Mouse (Mus musculus): ENCODE measurements around the gene Ercc2. TPM values are rescaled to one million over a fixed set of nuclear protein-coding genes. Genes with fewer than 3 reads are reported as not detected.

Gene Ercc2
- total RNA-seq (2012; rRNA removed) (40.6 and 43.8 TPM in 2 replicates), total RNA-seq (2014; rRNA removed) (29.0 and 30.0 TPM in 2 replicates), polyA plus RNA-seq (2012; ENCODE audit: insufficient read length, low read depth) (31.7 and 33.5 TPM in 2 replicates)

DNA sequence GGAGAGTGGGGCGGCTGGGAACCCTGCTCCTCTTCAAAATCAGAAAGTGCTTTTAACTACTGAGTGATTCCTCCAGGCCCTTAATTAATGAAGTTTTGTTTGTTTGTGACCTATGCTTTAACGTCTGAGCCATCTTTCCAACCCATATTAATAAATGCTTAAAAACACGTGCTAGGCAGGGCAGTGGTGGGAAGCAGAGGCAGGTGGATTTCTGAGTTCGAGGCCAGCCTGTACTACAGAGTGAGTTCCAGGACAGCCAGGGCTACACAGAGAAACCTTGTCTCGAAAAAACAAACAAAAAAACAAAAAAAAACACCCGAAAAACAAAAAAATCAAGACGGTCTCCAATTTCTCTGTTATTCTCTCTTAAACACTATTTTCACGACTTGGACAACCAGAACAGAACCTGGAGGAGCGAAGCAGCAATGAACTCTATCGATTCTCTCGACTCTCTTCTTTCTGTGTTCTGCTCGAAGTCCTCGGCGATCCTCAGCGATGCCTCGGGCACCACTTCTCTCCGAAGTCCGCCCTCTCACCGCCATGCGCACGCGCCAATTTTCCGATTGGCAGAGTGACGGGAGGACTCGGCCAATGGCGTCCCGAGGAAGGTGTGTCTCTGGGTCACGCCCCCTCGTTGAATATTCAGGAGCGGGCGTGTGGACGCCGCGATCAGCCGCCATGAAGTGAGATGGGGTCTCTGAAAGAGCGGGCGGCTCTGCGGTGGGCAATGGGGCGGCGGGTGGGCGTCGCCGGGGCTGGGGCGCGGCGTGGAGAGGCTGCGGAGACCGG is at the start of gene Ercc2:
Ercc2 (plus strand) TSS at position 634 of the 789 bp plus-strand sequence.
- H3K36me3 ChIP-seq (replicated peaks in 1 of 2; ENCODE audit: control insufficient read depth in 1 of 2, insufficient read depth in 1 of 2, low read length in 1 of 2) = peaks cover 29 to 34% of the 10 kb centered on the region in 2 experiments

GRCm38 (mm10) chr7:19332709-19333352 is 49.0 kb upstream of the Ercc2 start:
- H3K9ac ChIP-seq (ENCODE audit: insufficient read depth, low read depth) = peak overlapping the region; percentile 33
- H3K4me1 ChIP-seq (ENCODE audit: control insufficient read depth in 1 of 2, insufficient read depth in 2 of 2) = peaks cover 17 to 36% of the 10 kb centered on the region in 2 experiments
- peaks cover 34% of the 10 kb centered on the region for H3K27me3 ChIP-seq (replicated peaks)
- no peaks in the 10 kb centered on the region for H3K79me2 ChIP-seq (replicated peaks; ENCODE audit: control insufficient read depth, extremely low read depth, insufficient read depth, poor library complexity, severe bottlenecking)
- H3K4me3 ChIP-seq (replicated peaks in 1 of 3; ENCODE audit: low read depth in 2 of 3, low read length in 2 of 3, poor library complexity in 1 of 3) = peak overlapping the region; percentile 58 to 69 (median 59)
- DNase-seq (ENCODE audit: extremely low read depth) = peak; percentile 70
- H3K27ac ChIP-seq (ENCODE audit: insufficient read depth, low read depth) = no peak overlapping the region
- in situ Hi-C loops (cut with MboI; ENCODE audit: low pct_ligation_motif_present, low pct_unique_long_range_greater_than_20kb, low sequenced_read_pairs) (no loop called here), dilution Hi-C loops (cut with MboI; ENCODE audit: extremely low pct_ligation_motif_present, extremely low pct_unique_long_range_greater_than_20kb, low sequenced_read_pairs) (no loop called here)
- peak overlapping the region; percentile 75 for H3K4me2 ChIP-seq (ENCODE audit: insufficient read depth, low read depth, poor library complexity, severe bottlenecking)
- H3K9me3 ChIP-seq (replicated peaks; ENCODE audit: low read length) = peaks cover 12% of the 10 kb centered on the region
- peaks cover 0 to 3% of the 10 kb centered on the region in 2 experiments for H3K36me3 ChIP-seq (replicated peaks in 1 of 2; ENCODE audit: control insufficient read depth in 1 of 2, insufficient read depth in 1 of 2, low read length in 1 of 2)
- TF ChIP-seq ZC3H11A (IDR thresholded peaks at IDR 0.05; ENCODE audit: low read depth, low read length) (no peak), ETS1 (conservative IDR thresholded peaks at IDR 0.05; ENCODE audit: low read depth, low read length) (peak; percentile 84), MAFK (IDR thresholded peaks at IDR 0.05; ENCODE audit: insufficient replicate concordance, low read length) (0 out of 2 replicates have a peak, but pooled peaks have one; percentile 34), MEF2A (IDR thresholded peaks at IDR 0.05; ENCODE audit: borderline replicate concordance, low read depth, low read length) (peak; percentile 100), ZKSCAN1 (IDR thresholded peaks at IDR 0.05; ENCODE audit: borderline replicate concordance, low read depth, low read length) (no peak), JUND (conservative IDR thresholded peaks at IDR 0.05; ENCODE audit: low read depth, low read length) (no peak), JUN (IDR thresholded peaks at IDR 0.05; ENCODE audit: insufficient read depth, low read depth, low read length) (no peak), E2F4 (IDR thresholded peaks at IDR 0.05; ENCODE audit: insufficient replicate concordance, low read depth, low read length) (no peak), CHD1 (IDR thresholded peaks at IDR 0.05; ENCODE audit: low read depth, low read length) (no peak), TCF12 (IDR thresholded peaks at IDR 0.05; ENCODE audit: low read depth, low read length) (peak; percentile 70), MYC (IDR thresholded peaks at IDR 0.05; ENCODE audit: low read depth, low read length) (no peak), GABPA (IDR thresholded peaks at IDR 0.05; ENCODE audit: insufficient replicate concordance, low read depth, low read length) (no peak), MAZ (IDR thresholded peaks at IDR 0.05; ENCODE audit: low read depth, low read length) (peak; percentile 65; the same call in 1 of the 2 replicates), USF2 (conservative IDR thresholded peaks at IDR 0.05; ENCODE audit: low read depth, low read length) (no peak), BHLHE40 (IDR thresholded peaks at IDR 0.05; ENCODE audit: low read depth, low read length) (peak; percentile 65), POLR2AphosphoS2 (IDR thresholded peaks at IDR 0.05; ENCODE audit: low read depth, low read length) (no peak), RCOR1 (conservative IDR thresholded peaks at IDR 0.05; ENCODE audit: low read depth, low read length) (no peak), TBP (conservative IDR thresholded peaks at IDR 0.05; ENCODE audit: low read depth, low read length) (no peak), RAD21 (IDR thresholded peaks at IDR 0.05; ENCODE audit: low read depth, low read length) (no peak), IRF4 (IDR thresholded peaks at IDR 0.05; ENCODE audit: low read depth, low read length) (peak; percentile 63; the same call in 1 of the 2 replicates)

More for the DNA sequence above, at the start of gene Ercc2:
- no peaks in the 10 kb centered on the region for H3K9me3 ChIP-seq (replicated peaks; ENCODE audit: low read length)
- H3K79me2 ChIP-seq (replicated peaks; ENCODE audit: control insufficient read depth, extremely low read depth, insufficient read depth, poor library complexity, severe bottlenecking) = peaks cover 24% of the 10 kb centered on the region
- no peak within 1 kb of the TSS for H3K27ac ChIP-seq (ENCODE audit: insufficient read depth, low read depth)
- H3K4me1 ChIP-seq (ENCODE audit: control insufficient read depth in 1 of 2, insufficient read depth in 2 of 2) = peaks cover 3 to 9% of the 10 kb centered on the region in 2 experiments; a peak in 3 of 4 replicates
- dilution Hi-C loops (cut with MboI; ENCODE audit: extremely low pct_ligation_motif_present, extremely low pct_unique_long_range_greater_than_20kb, low sequenced_read_pairs) = no loop called here
- peak within 1 kb of the TSS; percentile 69 for H3K9ac ChIP-seq (ENCODE audit: insufficient read depth, low read depth)
- in situ Hi-C loops (cut with MboI; ENCODE audit: low pct_ligation_motif_present, low pct_unique_long_range_greater_than_20kb, low sequenced_read_pairs) = no loop called here
- no peaks in the 10 kb centered on the region for H3K27me3 ChIP-seq (replicated peaks)
- peak within 1 kb of the TSS; percentile 60 to 88 (median 84) for H3K4me3 ChIP-seq (replicated peaks in 1 of 3; ENCODE audit: low read depth in 2 of 3, low read length in 2 of 3, poor library complexity in 1 of 3)
- DNase-seq (ENCODE audit: extremely low read depth) = peak; percentile 99
- peak; percentile 73; the same call in 1 of the 2 replicates for TF ChIP-seq IRF4 (IDR thresholded peaks at IDR 0.05; ENCODE audit: low read depth, low read length)
- no peak for TF ChIP-seq ZC3H11A (IDR thresholded peaks at IDR 0.05; ENCODE audit: low read depth, low read length)
- TF ChIP-seq MEF2A (IDR thresholded peaks at IDR 0.05; ENCODE audit: borderline replicate concordance, low read depth, low read length) = peak; percentile 54; the same call in 1 of the 2 replicates
- peak; percentile 67; the same call in 1 of the 2 replicates for TF ChIP-seq TCF12 (IDR thresholded peaks at IDR 0.05; ENCODE audit: low read depth, low read length)
- TF ChIP-seq MAFK (IDR thresholded peaks at IDR 0.05; ENCODE audit: insufficient replicate concordance, low read length) = no peak
- TF ChIP-seq POLR2A (IDR thresholded peaks at IDR 0.05; ENCODE audit: low read depth, low read length) = peak; percentile 69
- peak; percentile 50; the same call in 1 of the 2 replicates for TF ChIP-seq CHD2 (IDR thresholded peaks at IDR 0.05; ENCODE audit: low read length)
- peak; percentile 60; the same call in 1 of the 2 replicates for TF ChIP-seq MXI1 (IDR thresholded peaks at IDR 0.05; ENCODE audit: low read depth, low read length)
- peak; percentile 95 for TF ChIP-seq NRF1 (IDR thresholded peaks at IDR 0.05; ENCODE audit: low read depth, low read length)
- TF ChIP-seq ELF1 (IDR thresholded peaks at IDR 0.05; ENCODE audit: low read depth, low read length) = peak; percentile 71
- TF ChIP-seq BHLHE40 (IDR thresholded peaks at IDR 0.05; ENCODE audit: low read depth, low read length) = peak; percentile 50; the same call in 1 of the 2 replicates
- peak; percentile 68; the same call in 1 of the 2 replicates for TF ChIP-seq MAX (IDR thresholded peaks at IDR 0.05; ENCODE audit: low read length)
- TF ChIP-seq CHD1 (IDR thresholded peaks at IDR 0.05; ENCODE audit: low read depth, low read length) = no peak
- peak; percentile 66 for TF ChIP-seq TBP (conservative IDR thresholded peaks at IDR 0.05; ENCODE audit: low read depth, low read length)
- no peak for TF ChIP-seq ZKSCAN1 (IDR thresholded peaks at IDR 0.05; ENCODE audit: borderline replicate concordance, low read depth, low read length)
- TF ChIP-seq HCFC1 (IDR thresholded peaks at IDR 0.05; ENCODE audit: low read depth, low read length) = peak; percentile 91
- TF ChIP-seq KAT2A (IDR thresholded peaks at IDR 0.05; ENCODE audit: insufficient replicate concordance, low read length) = 0 out of 2 replicates have a peak, but pooled peaks have one; percentile 53
- TF ChIP-seq SIN3A (IDR thresholded peaks at IDR 0.05; ENCODE audit: low read length) = peak; percentile 88
- H3K4me2 ChIP-seq (ENCODE audit: insufficient read depth, low read depth, poor library complexity, severe bottlenecking) = peak within 1 kb of the TSS; percentile 79
